Mouse (Mus musculus): ENCODE results near the gene Ppih. TPM values are rescaled to one million over a fixed set of nuclear protein-coding genes. Genes with fewer than 3 reads are reported as not detected.

Gene Ppih
- polyA plus RNA-seq, 1 experiment from 2014 or later: 62.0 TPM

DNA sequence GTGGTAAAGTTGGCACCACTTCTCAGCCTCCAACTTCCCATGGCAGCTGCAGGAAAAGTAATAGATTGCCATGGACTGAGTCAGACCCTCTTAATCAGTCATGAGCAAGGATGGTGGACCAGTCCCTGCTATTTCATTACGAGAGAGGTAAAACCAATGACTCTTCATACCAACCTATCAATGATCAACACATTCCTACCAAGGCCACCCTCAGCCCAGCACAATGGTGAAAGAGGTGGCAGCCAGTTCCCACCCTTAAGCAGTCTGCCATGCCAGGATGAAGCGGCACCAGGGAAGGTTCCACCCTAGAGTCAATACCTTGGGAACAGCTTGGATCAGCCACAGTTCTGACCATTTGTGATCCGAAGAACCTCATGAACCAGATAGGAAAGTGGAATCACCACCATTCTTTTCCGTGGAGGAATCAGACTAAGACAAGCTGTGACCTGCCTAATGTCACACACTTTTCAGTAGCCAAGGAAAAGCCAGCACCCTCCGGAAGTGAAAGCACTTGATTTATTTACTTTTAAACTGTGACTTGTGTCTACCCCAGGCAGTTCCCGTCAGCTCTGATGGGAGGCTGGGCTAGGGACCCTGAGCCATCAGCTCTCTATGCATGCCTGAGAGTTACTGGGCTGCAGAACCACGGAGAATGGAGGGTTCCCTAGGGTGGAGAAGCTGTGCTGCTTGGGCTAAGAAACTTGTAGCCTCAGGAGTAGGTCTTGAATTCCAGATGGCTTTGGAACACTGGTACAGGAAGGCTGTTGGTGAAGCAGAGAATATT lies 68.1 kb downstream of the Ppih start:
- no peaks in the 10 kb centered on the region for H3K27me3 ChIP-seq
- H3K4me2 ChIP-seq: no peak overlapping the region
- no peak overlapping the region for H3K27ac ChIP-seq (replicated peaks)
- H3K4me3 ChIP-seq: no peak overlapping the region
- H3K9ac ChIP-seq: no peak overlapping the region
- peaks cover 30% of the 10 kb centered on the region for H3K4me1 ChIP-seq (replicated peaks)
- no peaks in the 10 kb centered on the region for H3K9me3 ChIP-seq
- WGBS: 66% methylated on average over 7 of the region's 7 CpGs
- H3K36me3 ChIP-seq: peaks cover 15% of the 10 kb centered on the region; the same call in 1 of the 2 replicates
- ATAC-seq (ENCODE audit: low read depth): no peak

Other genes with a start within 250 kb of the Ppih start
- gene Slc2a1, start 211.8 kb downstream of the Ppih start, polyA plus RNA-seq (2015; fragmentation: Nextera tagmentation; extraction: Ambion mirVana): 90.4 and 107 TPM in 2 replicates
- 7.8 and 10.1 TPM in 2 replicates for gene Zfp691, start 146.4 kb downstream of the Ppih start, polyA plus RNA-seq (2015; fragmentation: Nextera tagmentation; extraction: Ambion mirVana)
- 1.5 and 2.1 TPM in 2 replicates for gene Ermap, start 130.5 kb downstream of the Ppih start, polyA plus RNA-seq (2015; fragmentation: Nextera tagmentation; extraction: Ambion mirVana)
- 239 and 246 TPM in 2 replicates for gene Svbp, start 125.2 kb downstream of the Ppih start, polyA plus RNA-seq (2015; fragmentation: Nextera tagmentation; extraction: Ambion mirVana)
- 0.45 TPM in 1 of 2 replicates, not detected in the other for gene Tmem269, start 102.3 kb downstream of the Ppih start, polyA plus RNA-seq (2015; fragmentation: Nextera tagmentation; extraction: Ambion mirVana)
- gene AU022252, start 87.8 kb downstream of the Ppih start, polyA plus RNA-seq (2015; fragmentation: Nextera tagmentation; extraction: Ambion mirVana): 35.4 and 37.4 TPM in 2 replicates
- 14.8 TPM in 2 replicates for gene P3h1, start 87.6 kb downstream of the Ppih start, polyA plus RNA-seq (2015; fragmentation: Nextera tagmentation; extraction: Ambion mirVana)
- 0.45 and 0.63 TPM in 2 replicates for gene Cldn19, start 65.1 kb downstream of the Ppih start, polyA plus RNA-seq (2015; fragmentation: Nextera tagmentation; extraction: Ambion mirVana)
- 873 and 888 TPM in 2 replicates for gene Ybx1, start 25.9 kb downstream of the Ppih start, polyA plus RNA-seq (2015; fragmentation: Nextera tagmentation; extraction: Ambion mirVana)
- 17.3 and 17.9 TPM in 2 replicates for gene Ccdc30, start 95.0 kb upstream of the Ppih start, polyA plus RNA-seq (2015; fragmentation: Nextera tagmentation; extraction: Ambion mirVana)
- gene Ppcs, start 101.9 kb upstream of the Ppih start, polyA plus RNA-seq (2015; fragmentation: Nextera tagmentation; extraction: Ambion mirVana): 21.9 and 23.3 TPM in 2 replicates
- 0.50 TPM in 1 of 2 replicates, not detected in the other for gene Zmynd12, start 102.3 kb upstream of the Ppih start, polyA plus RNA-seq (2015; fragmentation: Nextera tagmentation; extraction: Ambion mirVana)
- 26.3 and 28.7 TPM in 2 replicates for gene Rimkla, start 172.1 kb upstream of the Ppih start, polyA plus RNA-seq (2015; fragmentation: Nextera tagmentation; extraction: Ambion mirVana)
- 23.5 and 26.1 TPM in 2 replicates for gene Foxj3, start 216.5 kb upstream of the Ppih start, polyA plus RNA-seq (2015; fragmentation: Nextera tagmentation; extraction: Ambion mirVana)
- gene Frg2f1, start 219.0 kb upstream of the Ppih start, polyA plus RNA-seq (2015; fragmentation: Nextera tagmentation; extraction: Ambion mirVana): 5.4 and 7.2 TPM in 2 replicates